Mouse (Mus musculus): ENCODE results near the gene Klhdc3.
A peak's percentile ranks its signal among the peaks of the same experiment; 100 is the strongest.

The Klhdc3 gene

GRCm38 (mm10) chr17:46651755-46652547, 28.8 kb downstream of the Klhdc3 start:
- no peak for DNase-seq

- DNase-seq, result no peak
Measured at GRCm38 (mm10) chr17:46651292-46651691, 29.4 kb downstream of the Klhdc3 start.

- peak; percentile 94 for DNase-seq
Measured at GRCm38 (mm10) chr17:46650232-46651031, 30.3 kb downstream of the Klhdc3 start, which contains the start of gene Cul7. Gene Cul7, plus strand, starts transcription at chr17:46650337.

- DNase-seq, result no peak
Measured at GRCm38 (mm10) chr17:46649811-46650210, 30.9 kb downstream of the Klhdc3 start.

GRCm38 (mm10) chr17:46648436-46648835, 32.3 kb downstream of the Klhdc3 start:
- DNase-seq, result no peak

GRCm38 (mm10) chr17:46647279-46647678, 33.4 kb downstream of the Klhdc3 start:
- no peak for DNase-seq

- DNase-seq, result no peak
Measured at GRCm38 (mm10) chr17:46646322-46646662, 34.4 kb downstream of the Klhdc3 start.

GRCm38 (mm10) chr17:46645561-46646321, 35.0 kb downstream of the Klhdc3 start, which contains the start of the genes Klc4 and Mrpl2:
Gene Klc4, minus strand, starts transcription at chr17:46646022.
Gene Mrpl2, plus strand, starts transcription at chr17:46646229.
- DNase-seq, result peak; percentile 98

- DNase-seq, result no peak
Measured at GRCm38 (mm10) chr17:46644916-46645475, 35.7 kb downstream of the Klhdc3 start.

- no peak for DNase-seq
Measured at GRCm38 (mm10) chr17:46644152-46644805, 36.4 kb downstream of the Klhdc3 start.

- no peak for DNase-seq
Measured at GRCm38 (mm10) chr17:46642060-46642459, 38.7 kb downstream of the Klhdc3 start.

- no peak for DNase-seq
Measured at GRCm38 (mm10) chr17:46639929-46640328, 40.8 kb downstream of the Klhdc3 start.

GRCm38 (mm10) chr17:46636831-46637523, 43.7 kb downstream of the Klhdc3 start:
- peak; percentile 69 for DNase-seq

- DNase-seq, result no peak
Measured at GRCm38 (mm10) chr17:46629685-46630441, 50.9 kb downstream of the Klhdc3 start.

GRCm38 (mm10) chr17:46628791-46629684, 51.7 kb downstream of the Klhdc3 start, which contains the start of gene Ptk7:
Gene Ptk7, minus strand, starts transcription at chr17:46629504.
- peak; percentile 65 for DNase-seq

- no peak for DNase-seq
Measured at GRCm38 (mm10) chr17:46628471-46628790, 52.3 kb downstream of the Klhdc3 start.

GRCm38 (mm10) chr17:46627409-46627808, 53.3 kb downstream of the Klhdc3 start:
- DNase-seq, result no peak

- DNase-seq, result no peak
Measured at GRCm38 (mm10) chr17:46624598-46624997, 56.1 kb downstream of the Klhdc3 start.

Data from right cerebral cortex, adult 18-20 months (tissue).